Mouse (Mus musculus) CH12.LX (cell line): Measurements from ENCODE around the gene Bri3.

ENCODE experiments used
- BHLHE40 ChIP-seq: IDR thresholded peaks from 2 replicates; pipeline ENCODE4 v1.6.1; 2011; ENCODE audit warnings: mild to moderate bottlenecking, low read depth, low read length, improper control_type of control experiment
- CTCF ChIP-seq, 2 experiments: IDR thresholded peaks in 1 of 2; conservative IDR thresholded peaks in 1 of 2; 2 replicates each; pipeline ENCODE4 v1.5.1; 2011 to 2012; ENCODE audit warnings: low read depth in 2 of 2, low read length in 2 of 2, improper control_type of control experiment in 1 of 2, inconsistent platforms in 1 of 2, mild to moderate bottlenecking in 1 of 2, moderate library complexity in 1 of 2
- JUN ChIP-seq: IDR thresholded peaks from 2 replicates; pipeline ENCODE4 v1.6.1; 2011; ENCODE audit warnings: low read depth, mild to moderate bottlenecking, low read length, improper control_type of control experiment, moderate library complexity; ENCODE audit not compliant: insufficient read depth
- JUND ChIP-seq: conservative IDR thresholded peaks from 2 replicates; pipeline ENCODE4 v1.6.1; 2011; ENCODE audit warnings: low read depth, low read length, improper control_type of control experiment
- MAFK ChIP-seq: IDR thresholded peaks from 2 replicates; pipeline ENCODE4 v1.6.1; 2011; ENCODE audit warnings: low read length, improper control_type of control experiment; ENCODE audit not compliant: insufficient replicate concordance
- MXI1 ChIP-seq: IDR thresholded peaks from 2 replicates; pipeline ENCODE4 v1.6.1; 2011; ENCODE audit warnings: mild to moderate bottlenecking, low read depth, low read length, improper control_type of control experiment
- NELFE ChIP-seq: IDR thresholded peaks from 2 replicates; pipeline ENCODE4 v1.6.1; 2011; ENCODE audit warnings: low read depth, low read length, improper control_type of control experiment
- NRF1 ChIP-seq: IDR thresholded peaks from 2 replicates; pipeline ENCODE4 v1.6.1; 2014; ENCODE audit warnings: low read depth, mild to moderate bottlenecking, inconsistent platforms, low read length, improper control_type of control experiment, moderate library complexity

GRCm38 (mm10) chr5:144219936-144220335, 24.3 kb upstream of the Bri3 start:
- TF ChIP-seq MAFK (no peak), JUND (no peak), MXI1 (no peak), NELFE (no peak), JUN (no peak), NRF1 (no peak), CTCF (conservative IDR thresholded peaks at IDR 0.05 in 1 of 2, IDR thresholded peaks at IDR 0.05 in 1 of 2; ENCODE audit: low read depth in 2 of 2, low read length in 2 of 2) (no peak), BHLHE40 (no peak)
